Mouse (Mus musculus) testis, adult 2 months (tissue): ENCODE measurements at regions not wholly inside any gene's neighbourhood (a gene's known extent, or its start where the extent isn't known, plus 50 kb on each side); places are given as distances from the start of the nearest gene placed in this dataset.

ENCODE experiments used
- CTCF ChIP-seq: fragments of 200-500 bp; IDR thresholded peaks from 2 replicates; pipeline ENCODE4 v1.5.1; 2012; ENCODE audit warnings: low read depth, mild to moderate bottlenecking, inconsistent platforms, low read length, moderate library complexity; ENCODE audit not compliant: control insufficient read depth, insufficient read depth, insufficient replicate concordance
- POLR2A ChIP-seq: fragments of 200-500 bp; IDR thresholded peaks from 2 replicates; pipeline ENCODE4 v1.6.1; 2012; ENCODE audit warnings: low read depth, mild to moderate bottlenecking, inconsistent platforms, low read length, moderate library complexity; ENCODE audit not compliant: control insufficient read depth

DNA sequence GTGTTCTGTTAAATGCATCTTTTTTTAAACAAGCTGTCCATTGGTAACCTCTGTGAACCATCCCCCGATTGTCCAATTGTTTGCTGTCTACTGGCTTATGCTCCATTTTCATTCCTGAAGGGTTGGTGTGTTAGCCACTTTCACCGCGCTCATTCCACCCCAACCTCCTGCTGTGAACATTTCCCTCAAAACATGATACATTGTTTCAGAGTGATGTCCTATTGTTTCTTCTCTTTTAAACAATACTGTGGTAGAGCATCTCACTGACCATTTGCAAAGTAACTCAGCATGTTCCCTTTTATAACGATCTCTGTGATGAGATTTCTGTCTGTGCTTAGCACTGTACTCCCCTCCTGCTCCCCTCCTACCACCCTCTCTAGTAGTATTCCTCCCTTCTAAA lies 240.1 kb downstream of the Irs2 start:
- no peak for TF ChIP-seq POLR2A
- TF ChIP-seq CTCF, result no peak
